Comparison of ENCODE assay signal across 1 mouse cellular context in the genomic region with DNA sequence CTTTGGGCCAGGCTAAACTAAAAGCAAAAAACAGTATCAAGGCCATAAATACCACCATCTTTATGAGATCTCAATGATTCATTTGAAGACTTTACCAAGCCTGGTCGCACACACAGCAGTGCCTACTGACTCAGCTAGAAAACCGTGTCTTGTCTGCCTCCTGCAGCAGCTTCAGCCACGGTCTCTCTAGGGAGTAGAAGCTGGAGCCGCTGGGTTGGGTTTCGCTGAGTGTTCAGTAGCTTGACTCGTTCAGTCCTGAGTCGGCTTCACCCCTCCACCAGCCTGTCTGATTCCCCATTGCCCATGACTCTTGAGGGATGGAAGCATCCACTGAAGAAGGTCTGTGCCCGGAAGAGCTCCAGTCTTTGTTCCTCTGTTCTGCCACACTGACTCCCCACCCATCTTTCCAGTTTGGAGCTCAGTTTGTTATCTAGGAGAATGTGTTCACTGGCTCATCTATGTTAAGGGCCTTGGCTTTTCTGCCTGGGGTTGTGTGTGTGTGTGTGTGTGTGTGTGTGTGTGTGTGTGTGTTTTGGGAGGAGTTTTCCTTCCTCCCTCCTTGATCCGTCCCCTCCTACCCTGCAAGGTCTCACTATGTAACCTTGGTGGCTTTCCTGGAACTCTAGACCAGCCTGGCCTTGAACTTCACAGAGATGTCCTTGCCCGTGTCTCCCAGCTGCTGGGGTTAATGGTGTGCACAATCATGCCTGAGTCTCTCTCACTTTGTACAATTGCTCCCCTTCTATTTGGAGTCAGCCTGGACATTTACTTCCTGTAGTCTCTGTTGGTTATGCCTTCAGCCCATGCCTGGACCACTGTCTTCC.
TF ChIP-seq lines count a peak whose summit lies in the region.

No protein-coding gene starts in this region.

TF ChIP-seq in CH12.LX, 34 proteins besides CTCF, POLR2A, EP300 and RAD21 (continued from another document):
- TF ChIP-seq JUN (IDR thresholded peaks at IDR 0.05; ENCODE audit: insufficient read depth, low read depth, low read length) (0 out of 2 replicates have a peak, but pooled peaks have one; percentile 47), SMC3 (IDR thresholded peaks at IDR 0.05; ENCODE audit: low read depth, low read length) (0 out of 2 replicates have a peak, but pooled peaks have one; percentile 3), BHLHE40 (IDR thresholded peaks at IDR 0.05; ENCODE audit: low read depth, low read length) (peak; percentile 80)
